Mouse (Mus musculus) CH12.LX (cell line): ENCODE results near the gene Gm49337. TPM values are rescaled to one million over a fixed set of nuclear protein-coding genes. Genes with fewer than 3 reads are reported as not detected.

Source experiments
- DNase-seq: peaks from one replicate; pipeline ENCODE4 v3.0.0-alpha.2; 2013; ENCODE audit errors: extremely low read depth
- H3K27ac ChIP-seq: 2 replicates; pipeline ENCODE4 v1.5.1; 2012; ENCODE audit warnings: low read depth, mild to moderate bottlenecking, control low read depth, moderate library complexity; ENCODE audit not compliant: insufficient read depth
- H3K27me3 ChIP-seq: replicated peaks from 2 replicates; pipeline ENCODE3; 2012; ENCODE audit warnings: inconsistent platforms
- H3K36me3 ChIP-seq, 2 experiments: replicated peaks in 1 of 2; 2 replicates each; pipeline versions ENCODE3 to v1.6.1; 2012; ENCODE audit warnings: inconsistent platforms in 1 of 2, low read length in 1 of 2, mild to moderate bottlenecking in 1 of 2, mixed read lengths in 1 of 2, moderate library complexity in 1 of 2; ENCODE audit not compliant: control insufficient read depth in 1 of 2, insufficient read depth in 1 of 2
- H3K4me1 ChIP-seq, 2 experiments: 2 replicates each; pipeline ENCODE4 v1.6.1; 2012; ENCODE audit warnings: inconsistent platforms in 1 of 2, moderate library complexity in 1 of 2; ENCODE audit not compliant: insufficient read depth in 2 of 2, control insufficient read depth in 1 of 2
- H3K4me2 ChIP-seq: 2 replicates; pipeline ENCODE4 v1.6.1; 2012; ENCODE audit warnings: low read depth, mild to moderate bottlenecking, control low read depth; ENCODE audit not compliant: poor library complexity, insufficient read depth, severe bottlenecking
- H3K4me3 ChIP-seq, 3 experiments: fragments of 150-350 bp in 1 of 3; sonication (generic) in 1 of 3; replicated peaks in 1 of 3; 2 replicates each; pipeline versions ENCODE3 to v1.5.1; 2011 to 2012; ENCODE audit warnings: low read depth in 2 of 3, low read length in 2 of 3, mild to moderate bottlenecking in 2 of 3, moderate library complexity in 2 of 3, control low read depth in 1 of 3, improper control_type of control experiment in 1 of 3, inconsistent platforms in 1 of 3, mixed read lengths in 1 of 3; ENCODE audit not compliant: poor library complexity in 1 of 3
- H3K79me2 ChIP-seq: replicated peaks from 2 replicates; pipeline ENCODE4 v1.6.1; 2012; ENCODE audit warnings: mild to moderate bottlenecking, moderate library complexity; ENCODE audit not compliant: control insufficient read depth, poor library complexity, insufficient read depth, severe bottlenecking; ENCODE audit errors: extremely low read depth
- H3K9ac ChIP-seq: 2 replicates; pipeline ENCODE4 v1.6.1; 2012; ENCODE audit warnings: low read depth, mild to moderate bottlenecking, control low read depth, moderate library complexity; ENCODE audit not compliant: insufficient read depth
- H3K9me3 ChIP-seq: replicated peaks from 2 replicates; pipeline ENCODE3; 2012; ENCODE audit warnings: low read length, inconsistent platforms, mixed read lengths
- BHLHE40 ChIP-seq: IDR thresholded peaks from 2 replicates; pipeline ENCODE4 v1.6.1; 2011; ENCODE audit warnings: mild to moderate bottlenecking, low read depth, low read length, improper control_type of control experiment
- CHD1 ChIP-seq: IDR thresholded peaks from 2 replicates; pipeline ENCODE4 v1.6.1; 2012; ENCODE audit warnings: low read depth, low read length, improper control_type of control experiment, inconsistent platforms
- CHD2 ChIP-seq: IDR thresholded peaks from 2 replicates; pipeline ENCODE4 v1.6.1; 2011; ENCODE audit warnings: low read length, improper control_type of control experiment
- CTCF ChIP-seq, 2 experiments: IDR thresholded peaks in 1 of 2; conservative IDR thresholded peaks in 1 of 2; 2 replicates each; pipeline ENCODE4 v1.5.1; 2011 to 2012; ENCODE audit warnings: low read depth in 2 of 2, low read length in 2 of 2, improper control_type of control experiment in 1 of 2, inconsistent platforms in 1 of 2, mild to moderate bottlenecking in 1 of 2, moderate library complexity in 1 of 2
- E2F4 ChIP-seq: IDR thresholded peaks from 2 replicates; pipeline ENCODE4 v1.6.1; 2011; ENCODE audit warnings: low read depth, low read length, improper control_type of control experiment; ENCODE audit not compliant: insufficient replicate concordance
- ELF1 ChIP-seq: IDR thresholded peaks from 2 replicates; pipeline ENCODE4 v1.6.1; 2014; ENCODE audit warnings: low read depth, mild to moderate bottlenecking, inconsistent platforms, low read length, improper control_type of control experiment
- EP300 ChIP-seq: IDR thresholded peaks from 2 replicates; pipeline ENCODE4 v1.6.1; 2011; ENCODE audit warnings: low read length, improper control_type of control experiment
- ETS1 ChIP-seq: conservative IDR thresholded peaks from 2 replicates; pipeline ENCODE4 v1.6.1; 2012; ENCODE audit warnings: low read depth, mild to moderate bottlenecking, inconsistent platforms, low read length, improper control_type of control experiment, moderate library complexity
- GABPA ChIP-seq: IDR thresholded peaks from 2 replicates; pipeline ENCODE4 v1.6.1; 2012; ENCODE audit warnings: low read depth, low read length, improper control_type of control experiment, inconsistent platforms; ENCODE audit not compliant: insufficient replicate concordance
- HCFC1 ChIP-seq: IDR thresholded peaks from 2 replicates; pipeline ENCODE4 v1.6.1; 2012; ENCODE audit warnings: low read depth, mild to moderate bottlenecking, inconsistent platforms, low read length, improper control_type of control experiment
- IRF4 ChIP-seq: IDR thresholded peaks from 2 replicates; pipeline ENCODE4 v1.6.1; 2014; ENCODE audit warnings: low read depth, mild to moderate bottlenecking, inconsistent platforms, low read length, improper control_type of control experiment
- JUN ChIP-seq: IDR thresholded peaks from 2 replicates; pipeline ENCODE4 v1.6.1; 2011; ENCODE audit warnings: low read depth, mild to moderate bottlenecking, low read length, improper control_type of control experiment, moderate library complexity; ENCODE audit not compliant: insufficient read depth
- JUND ChIP-seq: conservative IDR thresholded peaks from 2 replicates; pipeline ENCODE4 v1.6.1; 2011; ENCODE audit warnings: low read depth, low read length, improper control_type of control experiment
- KAT2A ChIP-seq: IDR thresholded peaks from 2 replicates; pipeline ENCODE4 v1.6.1; 2012; ENCODE audit warnings: low read length, improper control_type of control experiment, inconsistent platforms; ENCODE audit not compliant: insufficient replicate concordance
- MAFK ChIP-seq: IDR thresholded peaks from 2 replicates; pipeline ENCODE4 v1.6.1; 2011; ENCODE audit warnings: low read length, improper control_type of control experiment; ENCODE audit not compliant: insufficient replicate concordance
- MAX ChIP-seq: IDR thresholded peaks from 2 replicates; pipeline ENCODE4 v1.6.1; 2011; ENCODE audit warnings: low read length, improper control_type of control experiment
- MAZ ChIP-seq: IDR thresholded peaks from 2 replicates; pipeline ENCODE4 v1.6.1; 2012; ENCODE audit warnings: low read depth, mild to moderate bottlenecking, inconsistent platforms, low read length, improper control_type of control experiment, moderate library complexity
- MEF2A ChIP-seq: IDR thresholded peaks from 2 replicates; pipeline ENCODE4 v1.6.1; 2014; ENCODE audit warnings: low read depth, mild to moderate bottlenecking, inconsistent platforms, low read length, improper control_type of control experiment, borderline replicate concordance
- MXI1 ChIP-seq: IDR thresholded peaks from 2 replicates; pipeline ENCODE4 v1.6.1; 2011; ENCODE audit warnings: mild to moderate bottlenecking, low read depth, low read length, improper control_type of control experiment
- MYC ChIP-seq: IDR thresholded peaks from 2 replicates; pipeline ENCODE4 v1.6.1; 2011; ENCODE audit warnings: low read depth, mild to moderate bottlenecking, improper control_type of control experiment, low read length
- NELFE ChIP-seq: IDR thresholded peaks from 2 replicates; pipeline ENCODE4 v1.6.1; 2011; ENCODE audit warnings: low read depth, low read length, improper control_type of control experiment
- NRF1 ChIP-seq: IDR thresholded peaks from 2 replicates; pipeline ENCODE4 v1.6.1; 2014; ENCODE audit warnings: low read depth, mild to moderate bottlenecking, inconsistent platforms, low read length, improper control_type of control experiment, moderate library complexity
- PAX5 ChIP-seq: IDR thresholded peaks from 2 replicates; pipeline ENCODE4 v1.6.1; 2012; ENCODE audit warnings: low read length, inconsistent platforms, mixed read lengths
- POLR2A ChIP-seq: IDR thresholded peaks from 2 replicates; pipeline ENCODE4 v1.6.1; 2011; ENCODE audit warnings: low read depth, mild to moderate bottlenecking, improper control_type of control experiment, low read length
- POLR2AphosphoS2 ChIP-seq: IDR thresholded peaks from 2 replicates; pipeline ENCODE4 v1.6.1; 2011; ENCODE audit warnings: low read depth, low read length, improper control_type of control experiment
- RAD21 ChIP-seq: IDR thresholded peaks from 2 replicates; pipeline ENCODE4 v1.6.1; 2011; ENCODE audit warnings: low read depth, mild to moderate bottlenecking, low read length, improper control_type of control experiment, moderate library complexity
- RCOR1 ChIP-seq: conservative IDR thresholded peaks from 2 replicates; pipeline ENCODE4 v1.6.1; 2012; ENCODE audit warnings: low read depth, mild to moderate bottlenecking, inconsistent platforms, low read length, improper control_type of control experiment
- SIN3A ChIP-seq: IDR thresholded peaks from 2 replicates; pipeline ENCODE4 v1.6.1; 2012; ENCODE audit warnings: low read length, improper control_type of control experiment, inconsistent platforms
- SMC3 ChIP-seq: IDR thresholded peaks from 2 replicates; pipeline ENCODE4 v1.6.1; 2011; ENCODE audit warnings: low read depth, low read length, improper control_type of control experiment
- TBP ChIP-seq: conservative IDR thresholded peaks from 2 replicates; pipeline ENCODE4 v1.6.1; 2011; ENCODE audit warnings: low read depth, low read length, improper control_type of control experiment
- TCF12 ChIP-seq: IDR thresholded peaks from 2 replicates; pipeline ENCODE4 v1.6.1; 2014; ENCODE audit warnings: low read depth, mild to moderate bottlenecking, inconsistent platforms, low read length, improper control_type of control experiment
- UBTF ChIP-seq: IDR thresholded peaks from 2 replicates; pipeline ENCODE4 v1.6.1; 2012; ENCODE audit warnings: low read depth, mild to moderate bottlenecking, inconsistent platforms, low read length, improper control_type of control experiment, moderate library complexity
- USF1 ChIP-seq: IDR thresholded peaks from 2 replicates; pipeline ENCODE4 v1.6.1; 2014; ENCODE audit warnings: low read depth, mild to moderate bottlenecking, inconsistent platforms, low read length, improper control_type of control experiment
- USF2 ChIP-seq: conservative IDR thresholded peaks from 2 replicates; pipeline ENCODE4 v1.6.1; 2011; ENCODE audit warnings: low read depth, low read length, improper control_type of control experiment
- ZC3H11A ChIP-seq: IDR thresholded peaks from 2 replicates; pipeline ENCODE4 v1.6.1; 2012; ENCODE audit warnings: low read depth, mild to moderate bottlenecking, inconsistent platforms, low read length, improper control_type of control experiment
- ZKSCAN1 ChIP-seq: IDR thresholded peaks from 2 replicates; pipeline ENCODE4 v1.6.1; 2012; ENCODE audit warnings: low read depth, inconsistent platforms, low read length, improper control_type of control experiment, borderline replicate concordance
- ZMIZ1 ChIP-seq: IDR thresholded peaks from 2 replicates; pipeline ENCODE4 v1.6.1; 2012; ENCODE audit warnings: low read depth, mild to moderate bottlenecking, inconsistent platforms, low read length, improper control_type of control experiment
- ZNF384 ChIP-seq: IDR thresholded peaks from 2 replicates; pipeline ENCODE4 v1.6.1; 2012; ENCODE audit warnings: low read depth, low read length, improper control_type of control experiment, inconsistent platforms
- dilution Hi-C: fragments of 300-500 bp; cut with MboI; formaldehyde crosslinking; loops from 2 replicates; pipeline ENCODE4 v1.14.3; 2020; ENCODE audit warnings: low sequenced_read_pairs; ENCODE audit not compliant: extremely low pct_unique_long_range_greater_than_20kb, extremely low pct_ligation_motif_present
- in situ Hi-C: fragments of 300-500 bp; cut with MboI; formaldehyde crosslinking; loops from 3 replicates; pipeline ENCODE4 v1.14.3; 2019; ENCODE audit warnings: low sequenced_read_pairs, low pct_ligation_motif_present, low pct_unique_long_range_greater_than_20kb, mixed read lengths
- polyA plus RNA-seq: library from polyadenylated mRNA; unstranded; fragments of >175 nt; gene quantifications from 2 replicates; pipeline ENCODE4 v1.2.1, GENCODE M21; 2012; ENCODE audit warnings: low read depth; ENCODE audit not compliant: insufficient read length
- total RNA-seq, 2 experiments: library from RNA; depleted of rRNA; stranded (reverse); fragments of 300-350 nt in 1 of 2; fragments of >200 nt in 1 of 2; gene quantifications; 2 replicates each; pipeline ENCODE4 v1.2.3; 2012 to 2014

Gene Gm49337
- total and polyA plus RNA-seq, 3 experiments = not detected

- H3K79me2 ChIP-seq = no peaks in the 10 kb centered on the region
- H3K9me3 ChIP-seq = no peaks in the 10 kb centered on the region
- peaks cover 13 to 41% of the 10 kb centered on the region in 2 experiments for H3K4me1 ChIP-seq
- in situ Hi-C loops = no loop called here
- DNase-seq = peak; percentile 94
- TF ChIP-seq MAX (peak; percentile 80), POLR2A (peak; percentile 44), BHLHE40 (peak; percentile 88), POLR2AphosphoS2 (no peak), TCF12 (peak; percentile 89), NELFE (no peak; the same call in 1 of the 2 replicates), CHD2 (peak; percentile 71), KAT2A (no peak), ZNF384 (no peak), USF1 (peak; percentile 69), ZMIZ1 (no peak), JUN (peak; percentile 98), RAD21 (no peak; the same call in 1 of the 2 replicates), SIN3A (peak; percentile 58), UBTF (no peak), MAZ (no peak), GABPA (no peak), HCFC1 (no peak; the same call in 1 of the 2 replicates), RCOR1 (no peak; the same call in 1 of the 2 replicates), ETS1 (peak; percentile 94), E2F4 (no peak), USF2 (peak; percentile 57), ZKSCAN1 (no peak), MYC (peak; percentile 41; the same call in 1 of the 2 replicates), MEF2A (peak; percentile 99), MAFK (peak; percentile 73), NRF1 (no peak), ZC3H11A (no peak), IRF4 (peak; percentile 99), JUND (peak; percentile 98), CHD1 (no peak), TBP (peak; percentile 40; the same call in 1 of the 2 replicates), ELF1 (no peak), CTCF (conservative IDR thresholded peaks at IDR 0.05 in 1 of 2, IDR thresholded peaks at IDR 0.05 in 1 of 2; ENCODE audit: low read depth in 2 of 2, low read length in 2 of 2) (no peak), PAX5 (no peak), SMC3 (no peak), EP300 (peak; percentile 97), MXI1 (peak; percentile 73; the same call in 1 of the 2 replicates)
- H3K4me2 ChIP-seq = peak overlapping the region; percentile 33
- H3K27ac ChIP-seq = peak overlapping the region; percentile 74
- no peaks in the 10 kb centered on the region for H3K27me3 ChIP-seq
- H3K36me3 ChIP-seq = no peaks in the 10 kb centered on the region
- H3K9ac ChIP-seq = no peak overlapping the region
- dilution Hi-C loops = no loop called here
- H3K4me3 ChIP-seq = no peak overlapping the region
Observed at GRCm38 (mm10) chr4:116300878-116301355, 127.7 kb downstream of the Gm49337 start.
